Mouse (Mus musculus) thymus, adult 2 months (tissue): ENCODE results near the gene Ell2.

Source experiments
- CTCF ChIP-seq: fragments of 200-500 bp; IDR thresholded peaks from 2 replicates; pipeline ENCODE4 v1.5.1; 2012; ENCODE audit warnings: mild to moderate bottlenecking, control low read depth, low read length, moderate library complexity, borderline replicate concordance; ENCODE audit not compliant: control insufficient read depth, poor library complexity, insufficient read depth; ENCODE audit errors: extremely low read depth
- POLR2A ChIP-seq: fragments of 200-500 bp; IDR thresholded peaks from 2 replicates; pipeline ENCODE4 v1.6.1; 2012; ENCODE audit warnings: mild to moderate bottlenecking, low read length, control low read depth, moderate library complexity; ENCODE audit not compliant: control insufficient read depth, poor library complexity, insufficient read depth; ENCODE audit errors: extremely low read depth

- TF ChIP-seq CTCF (no peak), POLR2A (no peak)
These were observed 56.7 kb downstream of the Ell2 start for GRCm38 (mm10) chr13:75763280-75763679.
